15 mouse cellular contexts compared by ENCODE assay signal in genomic region chr11:103352239-103352814, GRCm38 (mm10).
"Had no signal": no experiment of that assay in that cellular context is flagged by ENCODE, and none has a peak within 500 bp of the region (broad histone marks: within the 10 kb centered on the region; RNA-seq: fewer than 3 reads in every experiment).

No protein-coding gene starts in this region.

- H3K4me1 ChIP-seq: megakaryocyte, embryonic 14.5 days had no signal

- H3K36me3 ChIP-seq: midbrain, embryonic 15.5 days; neural tube, embryonic 13.5 days had no signal

- DNase-seq: kidney, adult 11 months; kidney, adult 9 months; kidney, postnatal 36 days; left cerebral cortex, postnatal 4 days; lung, postnatal 14 days; retina, postnatal 1 day; right cerebral cortex, postnatal 4 days; thymus, postnatal 36 days had no signal

- H3K27ac ChIP-seq: kidney, postnatal 0 days; liver, embryonic 12.5 days; macrophage; midbrain, embryonic 15.5 days; neural tube, embryonic 13.5 days had no signal

- H3K4me2 ChIP-seq: liver, embryonic 12.5 days; midbrain, embryonic 11.5 days; midbrain, embryonic 15.5 days; neural tube, embryonic 13.5 days had no signal

- H3K9me3 ChIP-seq: midbrain, embryonic 15.5 days; neural tube, embryonic 13.5 days had no signal

- ATAC-seq: liver, embryonic 12.5 days; midbrain, embryonic 15.5 days had no signal

- H3K4me3 ChIP-seq: liver, embryonic 12.5 days; megakaryocyte, embryonic 14.5 days; midbrain, embryonic 15.5 days; neural tube, embryonic 13.5 days had no signal

- H3K9ac ChIP-seq: liver, embryonic 12.5 days; midbrain, embryonic 15.5 days; neural tube, embryonic 13.5 days had no signal
